Mouse (Mus musculus): ENCODE measurements around the gene Neurod2.

DNA sequence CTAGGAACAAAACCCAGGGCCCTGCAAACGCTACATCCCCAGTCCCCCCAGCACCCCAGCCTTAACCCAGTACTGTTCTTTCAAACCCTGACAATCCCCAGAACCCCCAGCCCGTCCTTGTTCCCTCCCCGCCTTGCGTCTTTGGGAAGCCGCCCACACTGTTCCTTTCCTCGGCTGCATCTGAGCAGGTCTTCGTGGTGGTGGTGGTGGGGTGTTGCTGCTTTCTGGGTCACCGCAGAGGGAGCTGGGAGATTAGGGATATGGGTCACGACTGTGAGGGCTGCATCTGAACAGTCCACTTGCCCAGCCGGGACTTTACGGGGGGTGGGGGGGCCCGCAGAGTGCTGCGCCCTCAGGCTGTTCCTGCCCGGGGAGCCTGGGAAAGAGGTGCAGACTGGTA is 25.0 kb upstream of the Neurod2 start:
- no peak for TF ChIP-seq CTCF (IDR thresholded peaks at IDR 0.05; ENCODE audit: low read depth, low read length)
- TF ChIP-seq POLR2A (IDR thresholded peaks at IDR 0.05; ENCODE audit: extremely low read depth, insufficient read depth, low read length) = no peak
